ENCODE assay signal across 11 mouse cellular contexts in genomic region chr17:68433576-68433975, GRCm38 (mm10).
"Had no signal": no experiment of that assay in that cellular context is flagged by ENCODE, and none has a peak within 500 bp of the region (broad histone marks: within the 10 kb centered on the region; RNA-seq: fewer than 3 reads in every experiment).

No protein-coding gene starts in this region.

- DNase-seq: liver; liver, embryonic 13.5 days; liver, postnatal 0 days; lung, adult 18-20 months; lung, adult 2 months; lung, embryonic 14.5 days; lung, postnatal 10 days; lung, postnatal 14 days; lung, postnatal 36 days; lung, postnatal 4 days; midbrain, embryonic 14.5 days had no signal
